In the genomic region with DNA sequence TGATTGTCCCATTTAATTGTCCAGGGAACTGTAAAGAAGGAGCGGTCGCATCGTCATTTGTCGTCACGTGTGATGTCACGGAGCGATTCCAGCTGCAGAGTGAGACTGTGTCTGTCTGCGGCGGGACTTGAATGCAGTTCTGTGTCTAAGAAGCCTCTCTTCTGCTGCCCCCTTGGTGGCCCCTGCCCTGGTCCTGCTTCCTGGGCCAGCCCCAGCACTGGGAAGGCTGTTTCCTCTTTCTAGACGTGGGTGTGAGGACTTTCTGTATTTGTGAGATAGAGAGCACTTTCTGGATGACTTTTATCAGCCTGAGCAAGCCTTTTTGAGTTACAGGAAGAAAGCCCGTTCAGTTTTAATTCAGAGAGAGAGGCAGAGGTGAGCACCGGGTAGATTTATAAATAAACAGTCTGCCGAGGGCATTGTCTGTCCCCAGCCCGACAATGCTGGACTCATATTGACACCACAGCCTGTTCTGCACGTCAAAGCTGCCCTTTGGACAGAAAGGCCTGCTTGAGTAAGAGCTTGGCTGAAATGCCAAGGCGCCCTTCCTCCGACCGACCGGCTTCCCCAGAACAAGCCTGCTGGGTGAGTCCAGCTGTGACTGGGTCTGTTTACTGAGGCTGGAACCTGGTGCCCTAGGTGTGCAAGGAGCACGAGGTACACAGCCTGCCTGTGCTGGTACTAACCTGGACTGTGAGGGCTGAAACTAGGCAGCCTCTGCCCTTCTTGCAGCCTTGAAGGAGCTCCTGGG, we compare ENCODE assay signal across 8 mouse cellular contexts. TPM values are rescaled to one million over a fixed set of nuclear protein-coding genes. Genes with fewer than 3 reads are reported as not detected.
A peak's percentile ranks its signal among the peaks of the same experiment; 100 is the strongest.
DNase-seq lines count a peak whose midpoint lies in the region; ATAC-seq lines count a peak whose summit lies in the region.

No protein-coding gene starts in this region.

- DNase-seq in thymus, postnatal 4 days: peak; percentile 51
- no peak for DNase-seq in thymus, postnatal 0 days (ENCODE audit: low spot score)
- peak; percentile 68 for DNase-seq in liver, embryonic 11.5 days (ENCODE audit: low spot score)
- no peak for DNase-seq in right cerebral cortex, postnatal 36 days (ENCODE audit: low spot score in 2 of 2)
- DNase-seq in right cerebral cortex, adult 18-20 months: no peak

- H3K9me3 ChIP-seq in forebrain, embryonic 12.5 days: no peaks in the 10 kb centered on the region
- no peaks in the 10 kb centered on the region for H3K9me3 ChIP-seq in hindbrain, embryonic 15.5 days
- H3K9me3 ChIP-seq in liver, embryonic 11.5 days (ENCODE audit: control insufficient read depth, low read length): no peaks in the 10 kb centered on the region
- no peaks in the 10 kb centered on the region for H3K9me3 ChIP-seq in midbrain, embryonic 16.5 days (replicated peaks; ENCODE audit: control insufficient read depth, low read length, poor library complexity, severe bottlenecking)

- ATAC-seq in forebrain, embryonic 12.5 days (ENCODE audit: low FRiP score): no peak
- no peak for ATAC-seq in hindbrain, embryonic 15.5 days (ENCODE audit: low FRiP score, low read depth)
- ATAC-seq in liver, embryonic 11.5 days (replicated peaks; ENCODE audit: low FRiP score): peak; percentile 82
- ATAC-seq in midbrain, embryonic 16.5 days: no peak

- H3K27ac ChIP-seq in forebrain, embryonic 12.5 days: peak overlapping the region; percentile 36
- H3K27ac ChIP-seq in hindbrain, embryonic 15.5 days (replicated peaks): peak overlapping the region; percentile 50
- peak overlapping the region; percentile 98 for H3K27ac ChIP-seq in liver, embryonic 11.5 days (ENCODE audit: low read depth, low read length)
- H3K27ac ChIP-seq in midbrain, embryonic 16.5 days (ENCODE audit: low read length): peak overlapping the region; percentile 55

- no peak overlapping the region for H3K9ac ChIP-seq in forebrain, embryonic 12.5 days
- peak overlapping the region; percentile 6; the same call in 1 of the 2 replicates for H3K9ac ChIP-seq in hindbrain, embryonic 15.5 days
- H3K9ac ChIP-seq in liver, embryonic 11.5 days (ENCODE audit: low read depth, low read length): peak overlapping the region; percentile 73
- H3K9ac ChIP-seq in midbrain, embryonic 16.5 days (ENCODE audit: low read depth, low read length): peak overlapping the region; percentile 33; the same call in 1 of the 2 replicates

- 0 out of 2 replicates have a peak, but pooled peaks cover 2% of the 10 kb centered on the region for H3K36me3 ChIP-seq in forebrain, embryonic 12.5 days (replicated peaks)
- H3K36me3 ChIP-seq in hindbrain, embryonic 15.5 days: no peaks in the 10 kb centered on the region
- no peaks in the 10 kb centered on the region; the same call in 1 of the 2 replicates for H3K36me3 ChIP-seq in liver, embryonic 11.5 days (ENCODE audit: control insufficient read depth, insufficient read depth, low read length)
- no peaks in the 10 kb centered on the region for H3K36me3 ChIP-seq in midbrain, embryonic 16.5 days (ENCODE audit: control insufficient read depth, insufficient read depth, low read length)

- 72% methylated on average over 20 of the region's 20 CpGs for WGBS in forebrain, embryonic 12.5 days
- WGBS in hindbrain, embryonic 15.5 days: 42% methylated on average over 20 of the region's 20 CpGs
- 21% methylated on average over 20 of the region's 20 CpGs for WGBS in liver, embryonic 11.5 days
- 58% methylated on average over 20 of the region's 20 CpGs for WGBS in midbrain, embryonic 16.5 days

- no peak overlapping the region for H3K4me3 ChIP-seq in forebrain, embryonic 12.5 days (replicated peaks)
- H3K4me3 ChIP-seq in hindbrain, embryonic 15.5 days: no peak overlapping the region
- H3K4me3 ChIP-seq in liver, embryonic 11.5 days (ENCODE audit: low read depth, low read length): peak overlapping the region; percentile 48
- H3K4me3 ChIP-seq in midbrain, embryonic 16.5 days (ENCODE audit: low read depth, low read length): no peak overlapping the region

- no peak overlapping the region for H3K4me2 ChIP-seq in forebrain, embryonic 12.5 days
- H3K4me2 ChIP-seq in hindbrain, embryonic 15.5 days: no peak overlapping the region
- peak overlapping the region; percentile 76 for H3K4me2 ChIP-seq in liver, embryonic 11.5 days
- H3K4me2 ChIP-seq in midbrain, embryonic 16.5 days (ENCODE audit: low read length): 0 out of 2 replicates have a peak overlapping the region, but pooled peaks have one; percentile 1

- no peaks in the 10 kb centered on the region for H3K27me3 ChIP-seq in forebrain, embryonic 12.5 days
- H3K27me3 ChIP-seq in hindbrain, embryonic 15.5 days: no peaks in the 10 kb centered on the region
- H3K27me3 ChIP-seq in liver, embryonic 11.5 days (replicated peaks; ENCODE audit: control insufficient read depth, insufficient read depth, low read length): no peaks in the 10 kb centered on the region
- H3K27me3 ChIP-seq in midbrain, embryonic 16.5 days (ENCODE audit: control insufficient read depth, insufficient read depth, low read depth, low read length): no peaks in the 10 kb centered on the region

- H3K4me1 ChIP-seq in forebrain, embryonic 12.5 days: peaks cover 100% of the 10 kb centered on the region
- H3K4me1 ChIP-seq in hindbrain, embryonic 15.5 days (replicated peaks): peaks cover 99% of the 10 kb centered on the region
- peaks cover 83% of the 10 kb centered on the region for H3K4me1 ChIP-seq in liver, embryonic 11.5 days (replicated peaks; ENCODE audit: control insufficient read depth, insufficient read depth, low read length)
- H3K4me1 ChIP-seq in midbrain, embryonic 16.5 days (ENCODE audit: control insufficient read depth, insufficient read depth, low read length): peaks cover 80% of the 10 kb centered on the region

RNA-seq across cellular contexts. Expression of a gene that starts 22.1 kb away (rescaled TPM):
- 19.9 and 26.4 TPM in 2 replicates for polyA plus RNA-seq in thymus, postnatal 0 days (2015; fragmentation: Nextera tagmentation; extraction: Ambion mirVana)
- polyA plus RNA-seq in forebrain, embryonic 12.5 days (2016; fragmentation: Nextera tagmentation; extraction: Ambion mirVana): 64.1 and 68.3 TPM in 2 replicates
- polyA plus RNA-seq in hindbrain, embryonic 15.5 days (2015; fragmentation: Nextera tagmentation; extraction: Ambion mirVana): 70.9 and 72.6 TPM in 2 replicates
- 27.5 and 31.0 TPM in 2 replicates for polyA plus RNA-seq in liver, embryonic 11.5 days (2014; fragmentation: Nextera tagmentation; extraction: Ambion mirVana)
- polyA plus RNA-seq in midbrain, embryonic 16.5 days (2015; fragmentation: Nextera tagmentation; extraction: Ambion mirVana): 54.2 and 58.0 TPM in 2 replicates

Comparison
In these comparisons a context has a peak if more than half of its experiments do, and no peak if none do; other contexts are left out.
1. DNase-seq: peak in thymus, postnatal 4 days (single experiment) and liver, embryonic 11.5 days (single experiment); none in thymus, postnatal 0 days (single experiment), right cerebral cortex, postnatal 36 days (0 of 2) and right cerebral cortex, adult 18-20 months (single experiment).
2. H3K27ac ChIP-seq: peak in every context shown above with its lines; median percentile 98 in liver, embryonic 11.5 days; 55 in midbrain, embryonic 16.5 days; 50 in hindbrain, embryonic 15.5 days; 36 in forebrain, embryonic 12.5 days.
3. H3K4me2 ChIP-seq: peak in liver, embryonic 11.5 days (single experiment) and midbrain, embryonic 16.5 days (single experiment); none in forebrain, embryonic 12.5 days (single experiment) and hindbrain, embryonic 15.5 days (single experiment).